Mouse (Mus musculus) heart, postnatal 14 days (tissue): Measurements from ENCODE around the gene Slc35b1. TPM values are rescaled to one million over a fixed set of nuclear protein-coding genes. Genes with fewer than 3 reads are reported as not detected.
A peak's percentile ranks its signal among the peaks of the same experiment; 100 is the strongest.

ENCODE experiments used
- DNase-seq, 2 experiments: peaks; one replicate each; pipeline ENCODE4 v3.0.0; 2021 to 2022
- intact Hi-C: fragments of 180-260 bp; cut with DNase I; formaldehyde crosslinking; loops from one replicate; pipeline ENCODE4 v1.15.1; 2025
- total RNA-seq, 2 experiments: library from RNA; stranded (reverse); gene quantifications; 2 replicates each; pipeline ENCODE4 v1.2.3; 2021

Slc35b1 gene
- total RNA-seq, 2 experiments from 2014 or later, result 35.2 to 42.4 TPM

DNA sequence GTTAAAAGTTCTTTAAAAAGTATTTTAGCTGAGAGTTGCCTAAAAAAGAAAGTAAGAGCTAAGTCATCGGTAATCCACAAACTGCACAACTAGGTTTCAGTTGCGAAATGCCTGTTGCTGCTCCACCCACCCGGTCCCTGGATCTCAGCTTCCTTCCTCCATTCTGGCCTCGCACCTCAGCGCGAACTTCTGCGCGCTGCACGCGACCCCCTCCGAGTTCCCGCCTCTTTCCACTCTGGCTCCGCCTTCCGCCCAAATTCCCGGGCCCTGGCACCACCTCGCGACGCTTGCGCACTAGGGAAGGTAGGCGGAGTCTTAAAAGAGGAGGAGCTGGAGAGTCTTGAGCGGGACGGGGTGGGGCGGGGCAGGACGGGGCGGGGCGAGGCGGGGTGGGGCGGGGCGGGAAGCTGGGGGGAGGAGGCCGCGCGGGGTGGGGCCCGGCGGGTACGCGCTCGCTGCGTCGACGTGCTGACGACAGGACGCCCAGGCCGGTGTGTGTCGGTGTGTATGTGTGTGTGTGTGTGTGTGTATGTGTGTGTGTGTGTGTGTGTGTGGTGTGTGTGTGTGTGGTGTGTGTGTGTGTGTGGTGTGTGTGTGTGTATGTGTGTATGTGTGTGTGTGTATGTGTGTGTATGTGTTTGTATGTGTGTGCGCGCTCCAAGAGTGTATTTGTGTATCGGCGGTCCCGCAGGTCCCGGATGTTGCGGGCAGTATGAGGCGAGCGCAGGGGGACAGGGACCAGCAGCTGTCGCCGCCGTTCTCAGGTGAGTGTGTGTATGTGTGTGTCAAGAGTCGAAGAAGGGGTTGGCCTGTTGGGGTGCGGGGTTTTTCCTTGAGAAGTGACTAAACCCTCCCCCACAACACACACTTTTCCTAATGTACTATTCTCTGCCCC lies 29.4 kb downstream of the Slc35b1 start, which contains the start of gene Spop:
TSS of gene Spop (plus strand) at position 440 of the 895 bp plus-strand sequence.
- DNase-seq, result peak; percentile 92 to 96
- intact Hi-C loops, result no loop called here

DNA sequence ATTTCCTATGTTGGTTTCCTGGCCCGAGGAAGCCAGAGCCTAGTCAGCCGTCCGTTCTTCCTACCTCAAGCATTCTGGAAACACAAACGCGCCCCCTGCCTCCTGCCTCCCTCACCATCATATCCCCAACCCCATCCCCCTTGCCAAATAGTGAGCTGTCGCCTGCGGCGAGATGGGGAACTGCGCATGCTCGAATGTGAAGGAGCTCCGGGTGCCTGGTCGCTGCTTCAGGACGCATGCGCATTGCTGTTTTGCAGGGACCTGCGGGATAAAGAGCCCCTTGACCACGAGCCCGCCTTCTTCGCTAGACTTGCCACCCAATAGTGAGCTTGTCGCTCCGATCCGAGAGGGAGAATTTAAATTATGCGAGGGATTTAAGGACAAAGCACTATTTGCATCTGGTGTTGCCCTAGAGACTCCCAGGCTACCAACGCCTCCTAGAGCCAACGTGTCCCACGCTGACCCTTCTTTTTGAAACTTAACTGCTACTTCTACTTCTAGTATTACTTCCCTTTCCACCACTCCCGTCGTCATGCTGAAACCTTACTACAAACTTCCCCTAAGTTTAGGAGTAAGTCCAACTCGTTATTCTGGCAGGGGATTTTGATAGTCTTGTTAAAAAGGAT lies 30.2 kb downstream of the Slc35b1 start:
- intact Hi-C loops, result no loop called here

DNA sequence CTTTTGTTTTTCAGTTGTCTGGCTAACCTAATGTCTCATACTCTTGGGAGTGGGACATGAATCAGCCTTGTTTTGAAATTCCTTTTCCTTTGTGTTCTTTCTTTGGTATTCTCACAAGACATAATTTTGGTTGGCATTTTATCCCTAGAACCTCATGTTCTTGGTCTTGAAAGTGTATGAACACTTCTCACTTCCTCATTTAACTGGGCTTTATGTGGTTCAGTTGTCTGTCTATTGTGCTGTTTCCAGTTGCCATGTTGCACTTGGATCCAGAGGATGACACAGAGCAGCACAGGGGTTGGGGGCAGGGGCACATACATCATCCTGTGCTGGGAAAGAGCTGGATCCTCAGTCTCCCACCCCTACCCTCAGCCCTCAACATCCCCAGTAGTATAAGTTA lies 31.4 kb downstream of the Slc35b1 start:
- DNase-seq, result no peak

More for the DNA sequence above, 30.2 kb downstream of the Slc35b1 start:
- DNase-seq, result peak; percentile 96

DNA sequence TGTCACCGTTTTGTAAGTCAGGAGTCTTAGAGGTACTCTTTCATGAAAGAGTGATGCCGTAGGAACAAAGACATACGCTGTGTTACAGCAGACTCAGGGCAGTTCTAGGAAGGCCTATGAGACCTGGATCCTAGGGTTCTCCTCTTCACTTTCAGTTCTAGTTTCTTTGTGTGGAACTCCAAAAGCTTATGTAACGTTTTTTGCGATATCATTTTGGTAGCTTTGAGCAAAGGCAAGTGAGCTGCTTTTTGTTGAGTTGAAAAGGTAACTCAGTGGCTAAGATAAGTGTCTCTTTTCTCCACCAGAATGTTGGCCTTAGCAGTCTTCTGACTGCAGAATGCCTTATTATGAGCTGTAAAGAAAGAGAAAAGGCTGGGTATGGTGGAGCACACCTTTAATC lies 32.8 kb downstream of the Slc35b1 start:
- intact Hi-C loops, result no loop called here
- no peak for DNase-seq

More for the DNA sequence above, 31.4 kb downstream of the Slc35b1 start:
- intact Hi-C loops, result no loop called here

DNA sequence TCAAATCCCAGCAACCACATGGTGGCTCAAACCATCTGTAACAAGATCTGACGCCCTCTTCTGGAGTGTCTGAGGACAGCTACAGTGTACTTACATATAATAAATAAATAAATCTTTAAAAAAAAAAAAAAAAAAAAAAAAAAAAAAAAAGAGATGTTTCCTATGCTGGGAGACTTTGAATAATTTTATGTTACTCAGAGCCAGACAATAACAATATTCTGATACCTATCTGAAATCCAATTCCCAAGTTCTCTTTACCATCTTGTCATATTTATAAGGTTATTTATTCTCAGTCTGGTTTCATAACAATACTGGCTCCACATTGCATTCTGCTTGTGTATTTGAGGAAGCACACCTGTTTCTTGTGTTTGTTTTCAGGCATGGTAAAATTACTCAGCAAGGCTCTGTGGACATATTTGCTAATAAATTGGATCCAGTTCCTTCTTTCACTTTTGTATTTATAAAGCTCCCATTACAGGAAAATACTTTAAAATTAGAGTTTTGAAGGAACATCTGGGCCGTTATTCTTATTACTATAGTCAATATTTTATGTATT lies 36.5 kb downstream of the Slc35b1 start:
- intact Hi-C loops, result no loop called here
- DNase-seq, result no peak

DNA sequence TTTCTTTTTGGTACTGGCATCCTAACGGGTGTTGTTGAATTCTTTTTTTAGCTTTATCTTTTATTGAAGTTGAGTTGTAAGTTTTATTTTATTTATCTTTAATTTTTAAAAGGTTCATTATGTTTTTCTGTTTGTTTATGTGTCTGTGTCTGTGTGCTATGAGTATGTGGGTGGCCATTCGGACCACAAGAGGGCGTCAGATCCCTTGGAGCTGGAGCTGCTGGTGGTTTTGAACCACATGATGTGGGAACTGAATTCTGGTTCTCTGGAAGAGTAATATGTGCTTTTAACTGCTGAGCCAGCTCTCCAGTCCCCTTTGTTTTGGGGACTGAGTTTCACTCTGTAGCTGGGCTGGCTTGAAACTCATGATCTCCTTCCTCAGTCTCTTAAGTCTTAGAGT lies 39.0 kb downstream of the Slc35b1 start:
- intact Hi-C loops, result no loop called here
- no peak for DNase-seq

DNA sequence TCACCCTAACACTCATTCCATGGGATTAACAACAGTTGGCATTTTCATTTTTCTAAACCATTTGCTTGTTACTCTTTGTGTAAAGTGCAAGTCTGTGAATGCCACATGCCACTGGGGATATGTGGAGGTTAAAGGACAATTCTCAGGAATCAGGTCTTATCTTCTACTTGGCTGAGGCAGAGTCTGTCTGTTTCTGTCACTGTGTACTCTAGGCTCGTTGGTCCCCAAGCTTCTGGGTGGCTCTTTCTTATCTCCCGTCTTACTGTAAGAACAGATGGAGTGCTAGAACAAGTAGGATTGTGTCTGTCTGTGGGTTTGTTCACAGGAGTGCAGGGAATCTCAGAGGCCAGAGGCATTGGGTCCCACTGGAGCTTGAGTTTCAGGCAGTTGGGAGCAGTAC lies 46.9 kb downstream of the Slc35b1 start:
- DNase-seq, result no peak
- intact Hi-C loops, result no loop called here

DNA sequence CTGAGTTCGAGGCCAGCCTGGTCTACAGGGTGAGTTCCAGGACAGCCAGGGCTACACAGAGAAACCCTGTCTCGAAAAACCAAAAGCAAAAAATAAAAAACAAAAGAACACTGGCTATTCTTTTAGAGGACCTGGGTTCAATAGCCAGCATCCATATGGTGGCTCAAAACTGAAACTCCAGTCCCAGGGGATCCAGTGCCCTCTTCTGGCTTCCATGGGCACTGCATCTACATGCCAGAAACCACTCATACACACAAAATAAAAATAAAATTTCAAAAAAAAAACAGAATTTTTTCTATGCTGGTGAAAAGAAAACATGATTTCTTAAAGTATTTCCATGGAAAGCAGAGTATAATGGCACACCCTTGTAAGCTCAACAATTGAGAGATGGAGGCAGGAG lies 47.7 kb downstream of the Slc35b1 start:
- intact Hi-C loops, result loop anchor here (2.0 kb wide), 1 partner anchor 33 kb away; no protein-coding TSS in a partner anchor
- DNase-seq, result peak; percentile 20 to 48

Other genes with a start within 250 kb of the Slc35b1 start
- under 1 TPM in 1 of 2 experiments, not detected in 1; 0.17 TPM for gene Dlx4, start 238.4 kb upstream of the Slc35b1 start, total RNA-seq
- gene Tac4, start 123.2 kb upstream of the Slc35b1 start, total RNA-seq, result not detected
- gene Kat7, start 74.4 kb upstream of the Slc35b1 start, total RNA-seq, result 10 to 100 TPM; 30.6 to 32.2 TPM
- gene Fam117a, start 47.7 kb upstream of the Slc35b1 start, total RNA-seq, result 10 to 100 TPM; 11.3 to 14.0 TPM
- 100 to 1,000 TPM; 169 to 171 TPM for gene Spop, start 29.4 kb downstream of the Slc35b1 start, total RNA-seq
- gene Nxph3, start 129.9 kb downstream of the Slc35b1 start, total RNA-seq, result under 1 TPM; 0.37 to 0.93 TPM
- 1 to 10 TPM; 1.1 to 2.0 TPM for gene Ngfr, start 203.0 kb downstream of the Slc35b1 start, total RNA-seq